Mouse (Mus musculus) heart, embryonic 12.5 days (tissue): Measurements from ENCODE around the gene Popdc2. TPM values are rescaled to one million over a fixed set of nuclear protein-coding genes. Genes with fewer than 3 reads are reported as not detected.

Experiments used
- polyA plus RNA-seq: library from polyadenylated mRNA; unstranded; fragments of >200 nt; fragmentation: Nextera tagmentation; extraction: Ambion mirVana; gene quantifications from 2 replicates; pipeline ENCODE4 v1.2.1, GENCODE M21; 2016

Popdc2 gene
- polyA plus RNA-seq, 1 experiment from 2014 or later, result 308 TPM

Other genes with a start within 250 kb of the Popdc2 start
- gene Nr1i2, start 67.4 kb upstream of the Popdc2 start, polyA plus RNA-seq, result not detected in 2 replicates
- gene Maats1, start 20.1 kb upstream of the Popdc2 start, polyA plus RNA-seq, result 0.09 TPM in 1 of 2 replicates, not detected in the other
- 301 and 307 TPM in 2 replicates for gene Cox17, start 15.2 kb upstream of the Popdc2 start, polyA plus RNA-seq
- 2.5 and 3.8 TPM in 2 replicates for gene Gm21987, start 15.2 kb upstream of the Popdc2 start, polyA plus RNA-seq
- 0.17 and 0.28 TPM in 2 replicates for gene Pla1a, start 70.9 kb downstream of the Popdc2 start, polyA plus RNA-seq
- gene Adprh, start 90.5 kb downstream of the Popdc2 start, polyA plus RNA-seq, result 115 TPM in 2 replicates
- 0.60 and 0.73 TPM in 2 replicates for gene Cd80, start 93.4 kb downstream of the Popdc2 start, polyA plus RNA-seq
- gene Timmdc1, start 160.5 kb downstream of the Popdc2 start, polyA plus RNA-seq, result 33.5 and 35.6 TPM in 2 replicates
- gene Poglut1, start 188.0 kb downstream of the Popdc2 start, polyA plus RNA-seq, result 40.5 and 42.0 TPM in 2 replicates
- 66.2 and 74.5 TPM in 2 replicates for gene Tmem39a, start 196.5 kb downstream of the Popdc2 start, polyA plus RNA-seq